Mouse (Mus musculus) limb, embryonic 11.5 days (tissue): ENCODE measurements around the gene App. TPM values are rescaled to one million over a fixed set of nuclear protein-coding genes. Genes with fewer than 3 reads are reported as not detected.
A peak's percentile ranks its signal among the peaks of the same experiment; 100 is the strongest.

Experiments used
- ATAC-seq: fragments of 200-750 bp; cut with Nextera tagmentation; 2 replicates; pipeline ENCODE4 v1.8.0; 2017; ENCODE audit warnings: low read depth; ENCODE audit not compliant: insufficient number of reproducible peaks, low FRiP score, low TSS enrichment
- DNase-seq: peaks from one replicate; pipeline ENCODE4 v3.0.0-alpha.2; 2015; ENCODE audit warnings: low spot score
- H3K27ac ChIP-seq: fragments of 300-500 bp; sonication (generic); replicated peaks from 2 replicates; pipeline ENCODE4 v1.5.1; 2014; ENCODE audit warnings: low read depth, mild to moderate bottlenecking, low read length
- H3K27me3 ChIP-seq: fragments of 300-500 bp; sonication (generic); 2 replicates; pipeline ENCODE4 v1.6.1; 2014; ENCODE audit warnings: mild to moderate bottlenecking, low read length, mixed read lengths; ENCODE audit not compliant: control insufficient read depth, insufficient read depth
- H3K36me3 ChIP-seq: fragments of 300-500 bp; sonication (generic); 2 replicates; pipeline ENCODE4 v1.6.1; 2014; ENCODE audit warnings: mild to moderate bottlenecking, low read length, moderate library complexity, mixed read lengths; ENCODE audit not compliant: control insufficient read depth, insufficient read depth
- H3K4me1 ChIP-seq: fragments of 300-500 bp; sonication (generic); 2 replicates; pipeline ENCODE4 v1.6.1; 2014; ENCODE audit warnings: low read length, mixed read lengths; ENCODE audit not compliant: control insufficient read depth, insufficient read depth
- H3K4me2 ChIP-seq: fragments of 300-500 bp; sonication (generic); 2 replicates; pipeline ENCODE4 v1.6.1; 2014; ENCODE audit warnings: low read depth, mild to moderate bottlenecking, moderate library complexity; ENCODE audit not compliant: severe bottlenecking
- H3K4me3 ChIP-seq: fragments of 300-500 bp; sonication (generic); 2 replicates; pipeline ENCODE4 v1.5.1; 2014; ENCODE audit warnings: low read depth, low read length
- H3K9ac ChIP-seq: fragments of 300-500 bp; sonication (generic); 2 replicates; pipeline ENCODE4 v1.6.1; 2014; ENCODE audit warnings: mild to moderate bottlenecking, low read length
- H3K9me3 ChIP-seq: fragments of 300-500 bp; sonication (generic); 2 replicates; pipeline ENCODE4 v1.6.1; 2016; ENCODE audit warnings: low read length; ENCODE audit not compliant: control insufficient read depth
- WGBS: fragments of 180-500 bp; shearing (Covaris S2); extraction: QIAGEN DNeasy Blood & Tissue Kit; methylation state at CpG from one replicate; pipeline ENCODE4 v1.1.7; 2014; 5-methylcytosine and 5-hydroxymethylcytosine counted together
- polyA plus RNA-seq: library from polyadenylated mRNA; unstranded; fragments of >200 nt; fragmentation: Nextera tagmentation; extraction: Ambion mirVana; gene quantifications from 2 replicates; pipeline ENCODE4 v1.2.1, GENCODE M21; 2014

App gene
- polyA plus RNA-seq, 1 experiment from 2014 or later, result 93.6 TPM

DNA sequence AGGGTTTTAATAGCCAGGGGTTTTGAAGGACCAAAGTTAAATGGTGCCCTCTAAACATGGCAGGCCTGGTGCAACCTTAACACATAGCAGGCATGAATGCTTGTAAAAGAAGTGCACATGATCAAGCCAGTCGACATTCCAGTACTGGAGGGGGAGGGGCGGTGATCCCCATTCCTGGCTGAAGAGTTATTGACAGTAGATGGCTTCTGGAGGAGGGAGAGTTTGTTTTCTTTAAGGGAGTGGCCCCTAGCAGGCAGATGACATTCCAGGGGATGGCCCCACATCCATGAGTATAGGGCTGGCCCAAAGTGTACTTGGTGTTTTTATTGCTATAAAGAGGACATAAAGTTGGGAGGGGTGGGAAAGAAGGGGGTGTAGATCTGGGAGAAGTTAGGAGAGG is 13.4 kb downstream of the App start:
- H3K4me1 ChIP-seq, result peaks cover 5% of the 10 kb centered on the region; the same call in 1 of the 2 replicates
- H3K4me3 ChIP-seq, result no peak overlapping the region
- no peak for DNase-seq
- no peak overlapping the region for H3K9ac ChIP-seq
- H3K4me2 ChIP-seq, result no peak overlapping the region
- no peaks in the 10 kb centered on the region for H3K27me3 ChIP-seq
- no peaks in the 10 kb centered on the region for H3K36me3 ChIP-seq
- H3K27ac ChIP-seq, result no peak overlapping the region
- H3K9me3 ChIP-seq, result no peaks in the 10 kb centered on the region
- ATAC-seq, result no peak
- WGBS, result 63% methylated on average over 2 of the region's 2 CpGs

- no peak overlapping the region for H3K9ac ChIP-seq
- WGBS, result 36% methylated on average over 11 of the region's 11 CpGs
- no peaks in the 10 kb centered on the region for H3K27me3 ChIP-seq
- no peak overlapping the region for H3K4me2 ChIP-seq
- ATAC-seq (peak; percentile 60; the same call in 1 of the 2 replicates), DNase-seq (no peak)
- no peak overlapping the region for H3K4me3 ChIP-seq
- H3K4me1 ChIP-seq, result peaks cover 5% of the 10 kb centered on the region; the same call in 1 of the 2 replicates
- H3K36me3 ChIP-seq, result no peaks in the 10 kb centered on the region
- H3K9me3 ChIP-seq, result no peaks in the 10 kb centered on the region
- no peak overlapping the region for H3K27ac ChIP-seq
Measured at GRCm38 (mm10) chr16:85157796-85158546, 15.6 kb downstream of the App start.

DNA sequence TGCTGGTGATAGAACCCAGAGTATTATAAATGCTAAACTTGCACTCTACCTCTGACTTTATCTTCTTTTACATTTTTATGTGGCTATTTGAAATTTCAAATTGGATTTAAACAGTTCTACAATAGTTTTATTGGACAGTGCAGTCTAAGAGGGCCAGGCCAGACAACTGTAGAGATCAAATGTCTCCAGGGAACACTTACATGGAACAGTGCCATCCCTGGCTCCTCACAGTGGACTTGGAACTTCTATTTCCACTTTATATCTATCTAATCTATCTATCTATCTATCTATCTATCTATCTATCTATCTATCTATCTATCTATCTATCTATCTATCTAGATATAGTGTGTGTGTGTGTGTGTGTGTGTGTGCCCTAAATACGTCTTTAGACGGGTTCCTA is 16.4 kb downstream of the App start:
- Histone ChIP-seq H3K36me3 (no peaks in the 10 kb centered on the region), H3K27ac (no peak overlapping the region), H3K4me1 (peaks cover 8% of the 10 kb centered on the region), H3K4me2 (no peak overlapping the region), H3K4me3 (no peak overlapping the region), H3K27me3 (no peaks in the 10 kb centered on the region), H3K9me3 (no peaks in the 10 kb centered on the region), H3K9ac (no peak overlapping the region)
- 89% methylated on average over 2 of the region's 2 CpGs for WGBS
- ATAC-seq (no peak), DNase-seq (no peak)

DNA sequence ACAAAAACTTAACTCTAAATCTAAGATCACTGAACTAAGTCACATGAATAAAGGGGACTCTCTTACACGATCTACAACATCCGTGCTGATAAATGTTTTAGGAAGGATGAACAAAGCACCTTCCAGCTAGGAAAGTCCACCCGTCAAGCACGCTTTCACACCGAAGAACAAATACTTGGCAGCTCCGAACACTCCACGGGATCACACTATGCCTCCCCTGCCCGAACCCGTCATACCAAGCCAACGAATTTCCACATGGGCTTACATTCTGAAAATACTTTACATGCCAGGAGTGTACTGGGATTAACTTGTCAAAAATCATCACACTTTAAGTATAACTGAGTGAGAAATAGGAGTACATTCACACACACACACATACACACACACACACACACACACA is 17.7 kb downstream of the App start:
- Histone ChIP-seq H3K9ac (no peak overlapping the region), H3K4me2 (no peak overlapping the region), H3K36me3 (no peaks in the 10 kb centered on the region), H3K4me3 (no peak overlapping the region), H3K27me3 (no peaks in the 10 kb centered on the region), H3K27ac (no peak overlapping the region), H3K4me1 (peaks cover 17% of the 10 kb centered on the region), H3K9me3 (no peaks in the 10 kb centered on the region)
- WGBS, result 94% methylated on average over 10 of the region's 10 CpGs
- ATAC-seq, result no peak
- no peak for DNase-seq

GRCm38 (mm10) chr16:85152457-85152856 is 21.1 kb downstream of the App start:
- Histone ChIP-seq H3K4me2 (no peak overlapping the region), H3K4me1 (peaks cover 12% of the 10 kb centered on the region), H3K36me3 (no peaks in the 10 kb centered on the region), H3K27ac (no peak overlapping the region), H3K9ac (no peak overlapping the region), H3K4me3 (no peak overlapping the region), H3K9me3 (no peaks in the 10 kb centered on the region), H3K27me3 (no peaks in the 10 kb centered on the region)
- DNase-seq, result no peak
- no peak for ATAC-seq
- 89% methylated on average over 8 of the region's 8 CpGs for WGBS

DNA sequence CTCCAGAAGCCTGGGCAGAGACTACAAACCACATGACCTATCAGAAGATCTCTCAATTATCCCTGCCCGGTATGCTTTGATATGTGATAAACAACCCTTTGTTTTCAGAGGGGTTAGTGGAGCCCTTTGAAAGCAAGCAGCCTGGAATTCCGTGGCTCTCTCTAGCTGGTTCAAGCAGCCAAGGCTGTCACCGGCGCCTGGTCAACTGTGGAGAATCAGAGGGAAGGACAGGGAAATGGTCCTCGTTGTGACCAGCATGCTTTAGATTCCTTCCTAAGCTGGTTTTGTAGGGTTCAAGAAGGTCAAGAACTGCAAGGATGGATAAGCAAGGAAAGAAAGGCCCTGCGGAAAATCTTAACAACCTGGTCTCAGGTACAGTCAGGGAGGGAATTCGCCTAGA is 21.9 kb downstream of the App start:
- no peak for DNase-seq
- H3K9ac ChIP-seq, result no peak overlapping the region
- peaks cover 12% of the 10 kb centered on the region for H3K4me1 ChIP-seq
- no peaks in the 10 kb centered on the region for H3K9me3 ChIP-seq
- H3K27ac ChIP-seq, result no peak overlapping the region
- WGBS, result 9% methylated on average over 7 of the region's 7 CpGs
- H3K27me3 ChIP-seq, result no peaks in the 10 kb centered on the region
- no peak for ATAC-seq
- H3K4me2 ChIP-seq, result no peak overlapping the region
- H3K36me3 ChIP-seq, result no peaks in the 10 kb centered on the region
- H3K4me3 ChIP-seq, result no peak overlapping the region

- no peak overlapping the region for H3K4me2 ChIP-seq
- H3K27ac ChIP-seq, result no peak overlapping the region
- peaks cover 12% of the 10 kb centered on the region for H3K4me1 ChIP-seq
- H3K9ac ChIP-seq, result no peak overlapping the region
- no peaks in the 10 kb centered on the region for H3K27me3 ChIP-seq
- DNase-seq (no peak), ATAC-seq (no peak)
- H3K36me3 ChIP-seq, result no peaks in the 10 kb centered on the region
- WGBS, result 8% methylated on average over 9 of the region's 9 CpGs
- H3K4me3 ChIP-seq, result no peak overlapping the region
- no peaks in the 10 kb centered on the region for H3K9me3 ChIP-seq
Measured at GRCm38 (mm10) chr16:85150902-85151301, 22.7 kb downstream of the App start.

DNA sequence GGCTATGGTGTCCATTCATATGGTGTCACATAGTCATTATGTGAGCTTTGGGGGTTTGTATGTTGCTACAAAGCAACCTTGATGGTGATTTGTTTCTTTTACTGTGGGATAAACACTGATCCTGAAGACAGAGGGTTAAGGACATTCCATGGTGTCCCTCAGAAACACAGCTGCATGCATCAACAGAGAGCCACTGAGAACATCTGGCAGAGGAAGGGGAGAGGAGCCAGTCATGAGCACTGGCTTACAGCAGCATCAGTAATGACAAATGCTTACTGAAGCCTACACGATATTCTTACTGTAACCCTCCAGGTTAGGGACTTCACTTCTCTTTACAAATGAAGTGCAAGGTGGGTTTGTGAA is 24.1 kb downstream of the App start:
- WGBS, result 77% methylated on average over 1 of the region's 1 CpGs
- H3K27ac ChIP-seq, result no peak overlapping the region
- ATAC-seq, result no peak
- DNase-seq, result no peak
- H3K9me3 ChIP-seq, result no peaks in the 10 kb centered on the region
- H3K36me3 ChIP-seq, result no peaks in the 10 kb centered on the region
- H3K27me3 ChIP-seq, result no peaks in the 10 kb centered on the region
- no peak overlapping the region for H3K4me2 ChIP-seq
- H3K4me1 ChIP-seq, result peaks cover 12% of the 10 kb centered on the region
- no peak overlapping the region for H3K9ac ChIP-seq
- no peak overlapping the region for H3K4me3 ChIP-seq
